Mouse (Mus musculus) MEL (cell line): ENCODE data around the gene C8a. TPM values are rescaled to one million over a fixed set of nuclear protein-coding genes. Genes with fewer than 3 reads are reported as not detected.

Experiments used
- DNase-seq: peaks from one replicate; pipeline ENCODE4 v3.0.0; 2011; ENCODE audit warnings: low read depth, low spot score
- H3K27ac ChIP-seq: 2 replicates; pipeline ENCODE4 v1.5.1; 2012; ENCODE audit warnings: low read depth, mild to moderate bottlenecking, control low read depth, low read length, moderate library complexity; ENCODE audit not compliant: control insufficient read depth
- H3K27me3 ChIP-seq, 2 experiments: fragments of 150-350 bp in 1 of 2; sonication (generic) in 1 of 2; 2 replicates each; pipeline ENCODE4 v1.6.1; 2012; ENCODE audit warnings: low read length in 2 of 2, mild to moderate bottlenecking in 2 of 2, improper control_type of control experiment in 1 of 2, moderate library complexity in 1 of 2; ENCODE audit not compliant: insufficient read depth in 2 of 2, control insufficient read depth in 1 of 2
- H3K36me3 ChIP-seq, 2 experiments: 2 replicates each; pipeline ENCODE4 v1.6.1; 2012 to 2014; ENCODE audit warnings: low read length in 2 of 2, improper control_type of control experiment in 1 of 2, inconsistent platforms in 1 of 2, mild to moderate bottlenecking in 1 of 2; ENCODE audit not compliant: insufficient read depth in 2 of 2, control insufficient read depth in 1 of 2
- H3K4me1 ChIP-seq, 2 experiments: fragments of 150-350 bp in 1 of 2; sonication (generic) in 1 of 2; 2 replicates each; pipeline ENCODE4 v1.6.1; 2012; ENCODE audit warnings: low read length in 2 of 2, improper control_type of control experiment in 1 of 2, mild to moderate bottlenecking in 1 of 2; ENCODE audit not compliant: insufficient read depth in 2 of 2, control insufficient read depth in 1 of 2
- H3K4me3 ChIP-seq, 2 experiments: fragments of 150-350 bp in 1 of 2; sonication (generic) in 1 of 2; 2 replicates each; pipeline ENCODE4 v1.5.1; 2012; ENCODE audit warnings: low read depth in 2 of 2, low read length in 2 of 2, mild to moderate bottlenecking in 2 of 2, moderate library complexity in 2 of 2, control low read depth in 1 of 2, improper control_type of control experiment in 1 of 2; ENCODE audit not compliant: control insufficient read depth in 1 of 2, insufficient read depth in 1 of 2
- H3K79me2 ChIP-seq: 2 replicates; pipeline ENCODE4 v1.6.1; 2012; ENCODE audit warnings: mild to moderate bottlenecking, low read length, moderate library complexity; ENCODE audit not compliant: control insufficient read depth, poor library complexity, insufficient read depth
- H3K9ac ChIP-seq: 2 replicates; pipeline ENCODE4 v1.6.1; 2012; ENCODE audit warnings: low read depth, mild to moderate bottlenecking, control low read depth, low read length, moderate library complexity; ENCODE audit not compliant: control insufficient read depth, poor library complexity, severe bottlenecking
- H3K9me3 ChIP-seq: fragments of 150-350 bp; sonication (generic); replicated peaks from 2 replicates; pipeline ENCODE4 v1.6.1; 2012; ENCODE audit warnings: mild to moderate bottlenecking, low read length, improper control_type of control experiment, moderate library complexity; ENCODE audit not compliant: insufficient read depth
- BHLHE40 ChIP-seq: IDR thresholded peaks from 2 replicates; pipeline ENCODE4 v1.6.1; 2012; ENCODE audit warnings: low read depth, mild to moderate bottlenecking, inconsistent platforms, low read length, improper control_type of control experiment, borderline replicate concordance
- CHD1 ChIP-seq: IDR thresholded peaks from 2 replicates; pipeline ENCODE4 v1.6.1; 2012; ENCODE audit warnings: low read depth, mild to moderate bottlenecking, inconsistent platforms, low read length, improper control_type of control experiment
- CHD2 ChIP-seq: IDR thresholded peaks from 2 replicates; pipeline ENCODE4 v1.6.1; 2011; ENCODE audit warnings: low read length, improper control_type of control experiment
- CTCF ChIP-seq, 3 experiments: IDR thresholded peaks in 2 of 3; conservative IDR thresholded peaks in 1 of 3; 2 replicates each; pipeline ENCODE4 v1.5.1; 2011 to 2012; ENCODE audit warnings: low read length in 3 of 3, low read depth in 2 of 3, mild to moderate bottlenecking in 2 of 3, improper control_type of control experiment in 1 of 3, inconsistent platforms in 1 of 3, mixed read lengths in 1 of 3, moderate library complexity in 1 of 3; ENCODE audit not compliant: control insufficient read depth in 1 of 3, insufficient read depth in 1 of 3, poor library complexity in 1 of 3, severe bottlenecking in 1 of 3
- E2F4 ChIP-seq: IDR thresholded peaks from 2 replicates; pipeline ENCODE4 v1.6.1; 2011; ENCODE audit warnings: low read depth, low read length, improper control_type of control experiment, borderline replicate concordance
- ELF1 ChIP-seq: IDR thresholded peaks from 2 replicates; pipeline ENCODE4 v1.6.1; 2014; ENCODE audit warnings: low read depth, mild to moderate bottlenecking, inconsistent platforms, low read length, improper control_type of control experiment, moderate library complexity
- ETS1 ChIP-seq: IDR thresholded peaks from 2 replicates; pipeline ENCODE4 v1.6.1; 2012; ENCODE audit warnings: low read depth, mild to moderate bottlenecking, inconsistent platforms, low read length, improper control_type of control experiment, moderate library complexity
- GABPA ChIP-seq: IDR thresholded peaks from 2 replicates; pipeline ENCODE4 v1.6.1; 2012; ENCODE audit warnings: low read depth, mild to moderate bottlenecking, inconsistent platforms, low read length, improper control_type of control experiment, moderate library complexity
- KAT2A ChIP-seq: conservative IDR thresholded peaks from 2 replicates; pipeline ENCODE4 v1.6.1; 2012; ENCODE audit warnings: low read depth, low read length, improper control_type of control experiment, inconsistent platforms
- MAZ ChIP-seq: IDR thresholded peaks from 2 replicates; pipeline ENCODE4 v1.6.1; 2012; ENCODE audit warnings: low read depth, mild to moderate bottlenecking, inconsistent platforms, low read length, improper control_type of control experiment
- MEF2A ChIP-seq: IDR thresholded peaks from 2 replicates; pipeline ENCODE4 v1.6.1; 2014; ENCODE audit warnings: low read depth, mild to moderate bottlenecking, inconsistent platforms, low read length, improper control_type of control experiment; ENCODE audit not compliant: poor library complexity, insufficient replicate concordance, severe bottlenecking; ENCODE audit errors: extremely low read depth
- POLR2A ChIP-seq, 2 experiments: IDR thresholded peaks; 2 replicates each; pipeline ENCODE4 v1.6.1; 2011 to 2012; ENCODE audit warnings: low read length in 2 of 2, mild to moderate bottlenecking in 2 of 2, control low read depth in 1 of 2, improper control_type of control experiment in 1 of 2, low read depth in 1 of 2, moderate library complexity in 1 of 2; ENCODE audit not compliant: control insufficient read depth in 1 of 2, insufficient read depth in 1 of 2, poor library complexity in 1 of 2
- RCOR1 ChIP-seq: IDR thresholded peaks from 2 replicates; pipeline ENCODE4 v1.6.1; 2012; ENCODE audit warnings: low read depth, mild to moderate bottlenecking, inconsistent platforms, low read length, improper control_type of control experiment
- SMC3 ChIP-seq: IDR thresholded peaks from 2 replicates; pipeline ENCODE4 v1.6.1; 2011; ENCODE audit warnings: low read depth, low read length, improper control_type of control experiment
- TBP ChIP-seq: IDR thresholded peaks from 2 replicates; pipeline ENCODE4 v1.8.0; 2011; ENCODE audit warnings: low read depth, low read length, improper control_type of control experiment
- USF1 ChIP-seq: IDR thresholded peaks from 2 replicates; pipeline ENCODE4 v1.6.1; 2014; ENCODE audit warnings: low read depth, mild to moderate bottlenecking, inconsistent platforms, low read length, improper control_type of control experiment, moderate library complexity
- ZKSCAN1 ChIP-seq: IDR thresholded peaks from 2 replicates; pipeline ENCODE4 v1.6.1; 2012; ENCODE audit warnings: low read depth, mild to moderate bottlenecking, inconsistent platforms, low read length, improper control_type of control experiment, moderate library complexity
- ZNF384 ChIP-seq: IDR thresholded peaks from 2 replicates; pipeline ENCODE4 v1.6.1; 2012; ENCODE audit warnings: low read depth, mild to moderate bottlenecking, inconsistent platforms, low read length, improper control_type of control experiment
- polyA plus RNA-seq, 2 experiments: library from polyadenylated mRNA; stranded (reverse) in 1 of 2; unstranded in 1 of 2; fragments of >175 nt in 1 of 2; fragments of >200 nt in 1 of 2; gene quantifications; 2 replicates each; pipeline versions ENCODE4 v1.2.1 to v1.2.4; 2012; ENCODE audit warnings: low replicate concordance in 2 of 2, low read depth in 1 of 2; ENCODE audit not compliant: insufficient read length in 2 of 2, insufficient read depth in 1 of 2, missing spikeins in 1 of 2
- total RNA-seq: library from RNA; depleted of rRNA; stranded (reverse); fragments of 300-350 nt; gene quantifications from 2 replicates; pipeline ENCODE4 v1.2.3, GENCODE M21; 2012

C8a gene
- total and polyA plus RNA-seq, 3 experiments = not detected

GRCm38 (mm10) chr4:104914711-104915247, 38.6 kb upstream of the C8a start:
- Histone ChIP-seq H3K27me3 (no peaks in the 10 kb centered on the region), H3K9me3 (no peaks in the 10 kb centered on the region), H3K9ac (no peak overlapping the region), H3K4me3 (no peak overlapping the region), H3K27ac (no peak overlapping the region), H3K4me1 (no peaks in the 10 kb centered on the region), H3K79me2 (no peaks in the 10 kb centered on the region), H3K36me3 (no peaks in the 10 kb centered on the region)
- TF ChIP-seq BHLHE40 (no peak), E2F4 (no peak), MAZ (no peak), CHD1 (no peak), RCOR1 (no peak), MEF2A (no peak), ETS1 (no peak), SMC3 (no peak), USF1 (no peak), GABPA (no peak), ZNF384 (no peak), ELF1 (no peak), CTCF (IDR thresholded peaks at IDR 0.05 in 2 of 3, conservative IDR thresholded peaks at IDR 0.05 in 1 of 3; ENCODE audit: control insufficient read depth in 1 of 3, insufficient read depth in 1 of 3, low read depth in 2 of 3, low read length in 3 of 3, poor library complexity in 1 of 3, severe bottlenecking in 1 of 3) (no peak), POLR2A (IDR thresholded peaks at IDR 0.05; ENCODE audit: control insufficient read depth in 1 of 2, insufficient read depth in 1 of 2, low read depth in 1 of 2, low read length in 2 of 2, poor library complexity in 1 of 2) (no peak), KAT2A (no peak), TBP (no peak), ZKSCAN1 (no peak)
- DNase-seq = no peak

GRCm38 (mm10) chr4:104913291-104914129, 37.3 kb upstream of the C8a start, which contains the start of gene Fyb2:
Gene Fyb2, plus strand, starts transcription at chr4:104913456.
- Histone ChIP-seq H3K4me3 (no peak within 1 kb of the TSS), H3K27me3 (no peaks in the 10 kb centered on the region), H3K27ac (no peak within 1 kb of the TSS), H3K4me1 (no peaks in the 10 kb centered on the region), H3K79me2 (no peaks in the 10 kb centered on the region), H3K9me3 (no peaks in the 10 kb centered on the region), H3K9ac (no peak within 1 kb of the TSS), H3K36me3 (no peaks in the 10 kb centered on the region)
- no peak for DNase-seq
- TF ChIP-seq CHD2 (no peak), ETS1 (no peak)
